Mouse (Mus musculus) macrophage (primary cell): ENCODE results near the gene Fig4. TPM values are rescaled to one million over a fixed set of nuclear protein-coding genes. Genes with fewer than 3 reads are reported as not detected.

ENCODE experiments used
- H3K27ac ChIP-seq: fragments of 350-480 bp; formaldehyde crosslinking; 2 replicates; pipeline ENCODE4 v1.9.0; 2021
- H3K36me3 ChIP-seq: fragments of 350-480 bp; formaldehyde crosslinking; 2 replicates; pipeline ENCODE4 v1.9.0; 2021; ENCODE audit errors: inconsistent target
- H3K4me3 ChIP-seq: fragments of 350-480 bp; formaldehyde crosslinking; 2 replicates; pipeline ENCODE4 v1.9.0; 2021; ENCODE audit errors: inconsistent target
- H3K79me2 ChIP-seq: fragments of 350-480 bp; formaldehyde crosslinking; 2 replicates; pipeline ENCODE4 v1.9.0; 2021; ENCODE audit errors: inconsistent target
- WGBS: methylation state at CpG from one replicate; pipeline ENCODE4 v1.1.7; 2026; ENCODE audit warnings: inconsistent platforms; ENCODE audit not compliant: missing documents; 5-methylcytosine and 5-hydroxymethylcytosine counted together
- polyA plus RNA-seq: library from polyadenylated mRNA; stranded (reverse); fragments of 250-400 nt; gene quantifications from 3 replicates; pipeline ENCODE4 v1.2.4, GENCODE M21; 2018; ENCODE audit warnings: inconsistent platforms

Gene Fig4
- polyA plus RNA-seq, 1 experiment from 2014 or later: 48.2 TPM

DNA sequence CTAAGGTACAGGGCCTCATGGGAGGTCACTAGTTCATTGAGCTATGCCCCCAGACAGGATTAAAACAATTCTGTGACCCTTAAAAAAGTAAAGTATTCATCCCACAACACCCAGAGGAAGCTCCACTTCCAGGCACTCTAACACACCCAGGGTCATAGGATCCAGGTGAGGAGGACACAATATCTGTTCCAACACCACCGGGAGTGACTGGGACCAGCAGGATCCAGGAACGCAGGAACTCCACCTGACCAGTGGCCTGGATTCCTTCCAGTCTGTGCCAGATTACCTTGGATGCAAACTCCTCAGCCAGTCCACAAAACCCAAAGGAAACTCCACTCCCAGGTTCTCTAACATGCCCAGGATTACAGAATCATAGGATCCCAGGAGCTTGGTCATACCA lies 145.8 kb downstream of the Fig4 start:
- WGBS: 91% methylated on average over 2 of the region's 2 CpGs
- Histone ChIP-seq H3K4me3 (no peak overlapping the region), H3K27ac (no peak overlapping the region), H3K36me3 (no peaks in the 10 kb centered on the region), H3K79me2 (no peaks in the 10 kb centered on the region)

DNA sequence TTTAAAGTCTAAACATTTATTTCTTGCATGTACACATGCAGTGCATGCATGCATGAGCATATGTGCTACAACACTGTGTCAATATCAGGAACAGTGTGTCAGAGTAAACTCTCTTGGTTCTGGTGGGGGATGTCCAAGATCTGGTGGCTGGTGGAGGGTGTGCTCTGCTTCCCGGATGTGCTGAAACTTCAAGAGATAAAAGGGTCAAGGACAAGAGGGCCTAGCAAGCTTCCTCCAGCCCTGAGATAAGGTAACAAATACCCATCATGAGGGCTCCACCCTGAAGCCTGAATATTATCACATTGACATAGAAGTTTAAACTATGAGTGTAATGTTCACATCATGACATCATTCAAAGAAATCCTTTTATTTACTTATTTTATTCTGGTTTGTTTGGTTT lies 146.4 kb downstream of the Fig4 start:
- Histone ChIP-seq H3K27ac (no peak overlapping the region), H3K4me3 (no peak overlapping the region), H3K79me2 (no peaks in the 10 kb centered on the region), H3K36me3 (no peaks in the 10 kb centered on the region)
- 82% methylated on average over 1 of the region's 1 CpGs for WGBS

DNA sequence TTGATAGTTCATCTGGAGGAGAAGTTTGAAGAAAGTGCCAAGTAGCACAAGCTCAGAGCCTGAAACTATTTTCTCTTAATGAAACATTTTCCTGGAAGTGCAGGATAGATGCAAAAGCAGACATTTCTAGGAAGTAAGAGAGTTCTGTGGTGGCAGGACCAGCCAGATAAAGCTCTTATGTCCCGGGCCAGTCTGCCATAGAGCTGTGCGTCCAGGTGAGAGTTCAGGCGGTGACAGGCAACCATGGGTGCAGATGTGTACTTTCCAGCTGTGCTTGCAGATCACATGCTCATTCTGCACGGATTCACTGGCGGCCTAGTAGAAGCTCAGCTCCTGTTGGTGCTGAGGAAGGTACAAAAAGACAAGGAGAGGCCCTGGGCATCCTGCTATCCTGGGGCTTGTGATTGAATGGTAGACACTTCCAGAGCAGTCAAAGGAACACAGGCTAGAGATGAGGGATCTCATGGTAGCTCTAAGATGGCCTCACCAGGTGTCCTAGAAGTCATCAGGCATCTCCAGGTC lies 149.8 kb downstream of the Fig4 start:
- no peak overlapping the region for H3K27ac ChIP-seq
- 89% methylated on average over 5 of the region's 5 CpGs for WGBS

DNA sequence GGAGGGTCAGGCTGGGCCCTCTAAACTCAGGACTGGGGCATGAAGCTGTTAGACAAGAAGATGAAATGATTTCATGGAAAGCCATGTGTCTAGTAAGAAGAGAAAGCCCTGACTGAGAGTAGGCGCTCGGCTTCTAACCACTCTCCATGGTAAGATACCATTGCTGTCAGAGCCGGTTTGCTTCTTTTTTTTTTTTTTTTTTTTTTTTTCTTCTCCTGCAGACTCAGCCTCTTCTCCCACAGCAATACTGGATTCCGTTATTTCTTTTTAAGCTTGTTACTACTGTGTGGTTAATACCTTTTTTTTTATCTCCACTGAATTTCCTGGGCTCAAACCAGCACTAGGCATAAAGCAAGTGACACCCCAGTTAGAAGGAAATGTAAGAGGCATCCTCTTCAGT lies 151.2 kb downstream of the Fig4 start:
- no peaks in the 10 kb centered on the region for H3K36me3 ChIP-seq
- no peak overlapping the region for H3K4me3 ChIP-seq
- 78% methylated on average over 4 of the region's 4 CpGs for WGBS
- H3K79me2 ChIP-seq: no peaks in the 10 kb centered on the region
- H3K27ac ChIP-seq: no peak overlapping the region

More for the DNA sequence above, 149.8 kb downstream of the Fig4 start:
- Histone ChIP-seq H3K4me3 (no peak overlapping the region), H3K79me2 (no peaks in the 10 kb centered on the region), H3K36me3 (no peaks in the 10 kb centered on the region)

DNA sequence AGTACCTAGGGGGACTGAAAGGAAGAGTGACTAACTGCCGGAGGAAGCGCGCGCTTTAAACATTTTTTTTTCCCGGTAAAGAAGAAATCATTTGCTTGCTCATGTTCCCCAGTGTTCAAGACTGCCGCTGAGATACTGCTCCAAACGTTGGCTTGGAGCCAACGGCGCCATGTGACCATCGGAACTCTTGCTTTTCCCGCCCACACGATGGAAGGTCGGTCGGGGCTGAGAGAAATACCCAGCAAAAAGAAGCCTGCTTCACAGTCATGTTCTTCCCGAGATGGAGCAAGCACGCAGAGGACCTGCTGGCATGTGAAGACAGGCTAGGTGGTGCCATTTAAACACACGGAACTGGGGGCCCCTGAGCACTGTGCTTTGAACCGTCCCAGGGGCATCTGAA lies 151.6 kb downstream of the Fig4 start:
- H3K36me3 ChIP-seq: no peaks in the 10 kb centered on the region
- H3K27ac ChIP-seq: no peak overlapping the region
- no peak overlapping the region for H3K4me3 ChIP-seq
- 71% methylated on average over 18 of the region's 18 CpGs for WGBS
- no peaks in the 10 kb centered on the region for H3K79me2 ChIP-seq

DNA sequence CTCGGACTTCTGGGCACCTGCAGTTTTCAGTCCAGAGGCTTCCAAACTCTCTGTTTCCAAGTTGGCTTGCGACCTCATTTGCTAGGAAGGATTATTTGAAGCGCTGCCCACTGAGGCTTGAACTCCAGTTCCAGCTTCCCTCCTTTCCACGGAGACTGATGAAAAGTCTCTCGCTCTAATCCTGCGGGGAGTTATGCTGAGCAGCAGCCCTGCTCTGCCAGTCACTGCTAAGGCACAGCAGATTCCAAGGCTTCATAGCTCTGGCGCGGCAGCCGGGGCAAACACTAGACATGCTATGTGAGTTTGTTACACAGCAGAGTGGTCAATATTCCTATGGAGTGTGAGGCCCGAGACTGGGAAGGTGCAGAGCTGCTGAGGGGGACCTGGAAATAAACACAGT lies 152.0 kb downstream of the Fig4 start:
- Histone ChIP-seq H3K4me3 (no peak overlapping the region), H3K79me2 (no peaks in the 10 kb centered on the region), H3K36me3 (no peaks in the 10 kb centered on the region), H3K27ac (no peak overlapping the region)
- 82% methylated on average over 10 of the region's 10 CpGs for WGBS

DNA sequence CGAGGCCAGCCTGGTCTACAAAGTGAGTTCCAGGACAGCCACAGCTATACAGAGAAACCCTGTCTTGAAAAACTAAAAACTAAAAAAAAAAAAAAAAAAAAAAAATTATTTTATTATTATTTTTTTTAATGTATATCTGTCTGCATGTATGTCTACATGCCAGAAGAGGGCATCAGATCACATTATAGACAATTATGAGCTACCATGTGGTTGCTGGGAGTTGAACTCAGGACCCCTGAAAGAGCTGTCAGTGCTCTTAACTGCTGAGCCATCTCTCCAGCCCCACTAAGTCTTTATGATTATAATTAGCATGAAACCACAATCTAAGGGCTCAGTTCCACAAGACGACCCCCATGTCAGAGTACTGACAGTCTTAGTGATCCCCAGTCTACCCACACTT lies 152.6 kb downstream of the Fig4 start:
- no peak overlapping the region for H3K4me3 ChIP-seq
- WGBS: 65% methylated on average over 1 of the region's 2 CpGs
- H3K27ac ChIP-seq: no peak overlapping the region
- H3K79me2 ChIP-seq: no peaks in the 10 kb centered on the region
- no peaks in the 10 kb centered on the region for H3K36me3 ChIP-seq

DNA sequence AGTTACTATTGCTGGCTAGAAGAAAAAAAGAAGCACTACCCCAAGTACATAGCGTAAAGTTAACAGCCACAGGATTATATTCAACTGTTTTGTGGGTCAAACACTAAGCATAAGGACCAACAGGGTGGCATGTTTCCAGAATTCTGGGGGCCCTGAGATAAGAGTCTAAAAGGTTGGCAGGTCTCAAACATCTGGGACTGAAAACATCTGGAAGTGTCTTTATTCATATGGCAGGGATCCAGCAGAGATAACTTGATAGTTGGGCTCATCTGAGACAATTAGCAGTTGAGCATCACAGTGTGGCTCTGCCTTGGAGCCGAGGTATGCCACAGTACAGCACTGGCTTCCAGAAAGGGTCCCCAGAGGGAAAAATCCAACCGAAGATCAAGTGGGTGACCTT lies 153.8 kb downstream of the Fig4 start:
- Histone ChIP-seq H3K27ac (no peak overlapping the region), H3K4me3 (no peak overlapping the region), H3K36me3 (no peaks in the 10 kb centered on the region), H3K79me2 (no peaks in the 10 kb centered on the region)
- 96% methylated on average over 3 of the region's 3 CpGs for WGBS

DNA sequence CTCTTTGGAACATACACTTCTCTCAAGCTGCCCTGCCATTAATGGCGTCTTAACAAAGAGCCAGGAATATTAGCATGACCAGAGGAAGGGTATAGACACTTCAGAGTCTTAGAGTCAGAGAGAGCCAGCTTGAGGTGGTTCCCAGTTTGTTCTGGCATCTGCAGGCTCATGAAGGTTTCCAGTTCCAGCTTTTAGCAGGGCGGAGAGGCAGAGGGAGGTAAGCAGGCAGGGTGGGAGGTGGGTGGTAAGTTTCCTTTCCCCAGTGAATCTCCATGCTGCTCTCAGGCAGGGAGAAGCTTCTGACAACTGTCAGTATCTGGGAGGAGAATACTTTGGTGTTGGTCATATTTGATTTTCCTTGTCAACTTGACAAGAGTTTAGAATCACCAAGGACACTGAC lies 156.9 kb downstream of the Fig4 start:
- 81% methylated on average over 2 of the region's 2 CpGs for WGBS
- Histone ChIP-seq H3K79me2 (no peaks in the 10 kb centered on the region), H3K36me3 (no peaks in the 10 kb centered on the region), H3K27ac (no peak overlapping the region), H3K4me3 (no peak overlapping the region)

Other genes with a start within 250 kb of the Fig4 start
- gene Gpr6, start 231.0 kb downstream of the Fig4 start, polyA plus RNA-seq: not detected in 3 replicates
- 0.09 TPM in 1 of 3 replicates, not detected in the others for gene Ak9, start 720 bp upstream of the Fig4 start, polyA plus RNA-seq
- 8.6 to 9.8 TPM (median 9.4 TPM) in 3 replicates for gene Zbtb24, start 147.1 kb upstream of the Fig4 start, polyA plus RNA-seq
- 19.5 to 33.8 TPM (median 31.3 TPM) in 3 replicates for gene Mical1, start 173.1 kb upstream of the Fig4 start, polyA plus RNA-seq
- gene Smpd2, start 187.1 kb upstream of the Fig4 start, polyA plus RNA-seq: 10.3 to 23.3 TPM (median 12.1 TPM) in 3 replicates
- gene Ppil6, start 187.2 kb upstream of the Fig4 start, polyA plus RNA-seq: 0.22 TPM in 1 of 3 replicates, not detected in the others
- gene Cd164, start 216.2 kb upstream of the Fig4 start, polyA plus RNA-seq: 204 to 235 TPM (median 225 TPM) in 3 replicates